In genomic region chr2:152716241-152716772, GRCm38 (mm10) we compare ENCODE assay signal across 15 mouse cellular contexts. TPM values are rescaled to one million over a fixed set of nuclear protein-coding genes. Genes with fewer than 3 reads are reported as not detected.
DNase-seq lines count a peak whose midpoint lies in the region; ATAC-seq lines count a peak whose summit lies in the region.
"Had no signal": no experiment of that assay in that cellular context is flagged by ENCODE, and none has a peak within 500 bp of the region (broad histone marks: within the 10 kb centered on the region; RNA-seq: fewer than 3 reads in every experiment).

No protein-coding gene starts in this region.

- no peaks in the 10 kb centered on the region for H3K9me3 ChIP-seq in forebrain, embryonic 12.5 days
- H3K9me3 ChIP-seq in forebrain, embryonic 13.5 days (replicated peaks), result no peaks in the 10 kb centered on the region
- no peaks in the 10 kb centered on the region for H3K9me3 ChIP-seq in lung, embryonic 15.5 days
- no peaks in the 10 kb centered on the region for H3K9me3 ChIP-seq in embryonic facial prominence, embryonic 15.5 days (replicated peaks)
- H3K9me3 ChIP-seq in limb, embryonic 15.5 days, result no peaks in the 10 kb centered on the region

- H3K4me1 ChIP-seq in forebrain, embryonic 12.5 days, result peaks cover 32% of the 10 kb centered on the region
- peaks cover 23% of the 10 kb centered on the region for H3K4me1 ChIP-seq in forebrain, embryonic 13.5 days
- H3K4me1 ChIP-seq in lung, embryonic 15.5 days, result peaks cover 10% of the 10 kb centered on the region; the same call in 1 of the 2 replicates
- peaks cover 7% of the 10 kb centered on the region; the same call in 1 of the 2 replicates for H3K4me1 ChIP-seq in embryonic facial prominence, embryonic 15.5 days
- H3K4me1 ChIP-seq in limb, embryonic 15.5 days, result peaks cover 7% of the 10 kb centered on the region

- no peaks in the 10 kb centered on the region for H3K36me3 ChIP-seq in forebrain, embryonic 12.5 days (replicated peaks)
- H3K36me3 ChIP-seq in forebrain, embryonic 13.5 days (ENCODE audit: poor library complexity, severe bottlenecking), result 0 out of 2 replicates have a peak, but pooled peaks cover 3% of the 10 kb centered on the region
- no peaks in the 10 kb centered on the region for H3K36me3 ChIP-seq in lung, embryonic 15.5 days
- no peaks in the 10 kb centered on the region for H3K36me3 ChIP-seq in embryonic facial prominence, embryonic 15.5 days
- no peaks in the 10 kb centered on the region for H3K36me3 ChIP-seq in limb, embryonic 15.5 days

- WGBS in forebrain, embryonic 12.5 days, result 63% methylated on average over 6 of the region's 6 CpGs
- WGBS in forebrain, embryonic 13.5 days, result 43% methylated on average over 6 of the region's 6 CpGs
- WGBS in lung, embryonic 15.5 days, result 34% methylated on average over 6 of the region's 6 CpGs
- WGBS in embryonic facial prominence, embryonic 15.5 days, result 54% methylated on average over 6 of the region's 6 CpGs
- WGBS in limb, embryonic 15.5 days, result 63% methylated on average over 6 of the region's 6 CpGs

- H3K9ac ChIP-seq in forebrain, embryonic 12.5 days, result no peak overlapping the region
- no peak overlapping the region for H3K9ac ChIP-seq in forebrain, embryonic 13.5 days
- no peak overlapping the region for H3K9ac ChIP-seq in lung, embryonic 15.5 days
- no peak overlapping the region for H3K9ac ChIP-seq in embryonic facial prominence, embryonic 15.5 days
- H3K9ac ChIP-seq in limb, embryonic 15.5 days, result no peak overlapping the region

- 0 out of 2 replicates have a peak overlapping the region, but pooled peaks have one; percentile 20 for H3K27ac ChIP-seq in forebrain, embryonic 12.5 days
- no peak overlapping the region for H3K27ac ChIP-seq in forebrain, embryonic 13.5 days
- H3K27ac ChIP-seq in lung, embryonic 15.5 days, result peak overlapping the region; percentile 18; the same call in 1 of the 2 replicates
- peak overlapping the region; percentile 39; the same call in 1 of the 2 replicates for H3K27ac ChIP-seq in embryonic facial prominence, embryonic 15.5 days (replicated peaks)
- H3K27ac ChIP-seq in limb, embryonic 15.5 days, result peak overlapping the region; percentile 59
- H3K27ac ChIP-seq: left cerebral cortex, adult 2 months; macrophage had no signal

- H3K4me2 ChIP-seq in forebrain, embryonic 12.5 days, result no peak overlapping the region
- no peak overlapping the region for H3K4me2 ChIP-seq in forebrain, embryonic 13.5 days
- H3K4me2 ChIP-seq in lung, embryonic 15.5 days, result no peak overlapping the region
- H3K4me2 ChIP-seq in embryonic facial prominence, embryonic 15.5 days (replicated peaks), result no peak overlapping the region
- no peak overlapping the region for H3K4me2 ChIP-seq in limb, embryonic 15.5 days
- H3K4me2 ChIP-seq: liver, embryonic 11.5 days had no signal

- no peak for DNase-seq in lung, postnatal 10 days
- no peak for DNase-seq in ovary, adult 18-20 months (ENCODE audit: low spot score)
- DNase-seq: adrenal gland, adult 8-10 months; cerebellum, postnatal 25 days; heart, adult 18-20 months; heart, postnatal 10 days had no signal

- H3K27me3 ChIP-seq in forebrain, embryonic 12.5 days, result no peaks in the 10 kb centered on the region
- H3K27me3 ChIP-seq in forebrain, embryonic 13.5 days, result no peaks in the 10 kb centered on the region
- H3K27me3 ChIP-seq in lung, embryonic 15.5 days, result no peaks in the 10 kb centered on the region
- H3K27me3 ChIP-seq in embryonic facial prominence, embryonic 15.5 days, result no peaks in the 10 kb centered on the region
- H3K27me3 ChIP-seq in limb, embryonic 15.5 days, result no peaks in the 10 kb centered on the region

- no peak for ATAC-seq in forebrain, embryonic 12.5 days (ENCODE audit: low FRiP score)
- ATAC-seq in forebrain, embryonic 13.5 days, result no peak
- 0 out of 2 replicates have a peak, but pooled peaks have one; percentile 56 for ATAC-seq in lung, embryonic 15.5 days (ENCODE audit: borderline replicate concordance, extremely low read depth, low FRiP score, low TSS enrichment)
- ATAC-seq in embryonic facial prominence, embryonic 15.5 days (ENCODE audit: insufficient number of reproducible peaks, low FRiP score, low TSS enrichment, low read depth), result no peak; the same call in 1 of the 2 replicates
- ATAC-seq in limb, embryonic 15.5 days (ENCODE audit: insufficient number of reproducible peaks, low FRiP score, low TSS enrichment, low read depth), result no peak
- ATAC-seq in cerebellum, adult (ENCODE audit: insufficient number of reproducible peaks, low FRiP score, low TSS enrichment), result no peak

- H3K4me3 ChIP-seq in forebrain, embryonic 12.5 days (replicated peaks), result no peak overlapping the region
- H3K4me3 ChIP-seq in forebrain, embryonic 13.5 days, result no peak overlapping the region
- no peak overlapping the region for H3K4me3 ChIP-seq in lung, embryonic 15.5 days
- H3K4me3 ChIP-seq in embryonic facial prominence, embryonic 15.5 days (replicated peaks), result no peak overlapping the region
- H3K4me3 ChIP-seq in limb, embryonic 15.5 days, result no peak overlapping the region
- H3K4me3 ChIP-seq: left cerebral cortex, adult 2 months had no signal

RNA-seq across cellular contexts. Expression of gene Id1, which starts 19.7 kb away (rescaled TPM):
- polyA plus RNA-seq in forebrain, embryonic 12.5 days (2016; fragmentation: Nextera tagmentation; extraction: Ambion mirVana), result 37.9 and 48.5 TPM in 2 replicates
- 25.8 and 26.1 TPM in 2 replicates for polyA plus RNA-seq in forebrain, embryonic 13.5 days (2015; fragmentation: Nextera tagmentation; extraction: Ambion mirVana)
- 134 and 143 TPM in 2 replicates for polyA plus RNA-seq in lung, embryonic 15.5 days (2015; fragmentation: Nextera tagmentation; extraction: Ambion mirVana)
- 142 and 160 TPM in 2 replicates for polyA plus RNA-seq in embryonic facial prominence, embryonic 15.5 days (2015; fragmentation: Nextera tagmentation; extraction: Ambion mirVana)
- polyA plus RNA-seq in limb, embryonic 15.5 days (2015; fragmentation: Nextera tagmentation; extraction: Ambion mirVana), result 167 and 168 TPM in 2 replicates

RNA-seq across cellular contexts. Expression of gene Mcts2, which starts 29.5 kb away (rescaled TPM):
- polyA plus RNA-seq in forebrain, embryonic 12.5 days (2016; fragmentation: Nextera tagmentation; extraction: Ambion mirVana), result 39.5 and 41.2 TPM in 2 replicates
- 40.0 and 42.2 TPM in 2 replicates for polyA plus RNA-seq in forebrain, embryonic 13.5 days (2015; fragmentation: Nextera tagmentation; extraction: Ambion mirVana)
- polyA plus RNA-seq in lung, embryonic 15.5 days (2015; fragmentation: Nextera tagmentation; extraction: Ambion mirVana), result 27.1 and 28.5 TPM in 2 replicates
- polyA plus RNA-seq in embryonic facial prominence, embryonic 15.5 days (2015; fragmentation: Nextera tagmentation; extraction: Ambion mirVana), result 24.7 and 27.3 TPM in 2 replicates
- 22.0 and 24.2 TPM in 2 replicates for polyA plus RNA-seq in limb, embryonic 15.5 days (2015; fragmentation: Nextera tagmentation; extraction: Ambion mirVana)

RNA-seq across cellular contexts. Expression of gene Cox4i2, which starts 37.7 kb away (rescaled TPM):
- polyA plus RNA-seq in forebrain, embryonic 12.5 days (2016; fragmentation: Nextera tagmentation; extraction: Ambion mirVana), result 3.1 and 3.6 TPM in 2 replicates
- polyA plus RNA-seq in forebrain, embryonic 13.5 days (2015; fragmentation: Nextera tagmentation; extraction: Ambion mirVana), result 4.4 and 4.8 TPM in 2 replicates
- polyA plus RNA-seq in lung, embryonic 15.5 days (2015; fragmentation: Nextera tagmentation; extraction: Ambion mirVana), result 74.8 and 81.0 TPM in 2 replicates
- polyA plus RNA-seq in embryonic facial prominence, embryonic 15.5 days (2015; fragmentation: Nextera tagmentation; extraction: Ambion mirVana), result 37.7 and 37.9 TPM in 2 replicates
- polyA plus RNA-seq in limb, embryonic 15.5 days (2015; fragmentation: Nextera tagmentation; extraction: Ambion mirVana), result 33.9 and 36.2 TPM in 2 replicates
- polyA plus RNA-seq: macrophage had no signal

RNA-seq across cellular contexts. Expression of gene H13, which starts 47.0 kb away (rescaled TPM):
- polyA plus RNA-seq in forebrain, embryonic 12.5 days (2016; fragmentation: Nextera tagmentation; extraction: Ambion mirVana), result 128 and 131 TPM in 2 replicates
- polyA plus RNA-seq in forebrain, embryonic 13.5 days (2015; fragmentation: Nextera tagmentation; extraction: Ambion mirVana), result 131 and 142 TPM in 2 replicates
- 97.7 and 104 TPM in 2 replicates for polyA plus RNA-seq in lung, embryonic 15.5 days (2015; fragmentation: Nextera tagmentation; extraction: Ambion mirVana)
- polyA plus RNA-seq in embryonic facial prominence, embryonic 15.5 days (2015; fragmentation: Nextera tagmentation; extraction: Ambion mirVana), result 130 and 137 TPM in 2 replicates
- 143 and 150 TPM in 2 replicates for polyA plus RNA-seq in limb, embryonic 15.5 days (2015; fragmentation: Nextera tagmentation; extraction: Ambion mirVana)
